Mouse (Mus musculus): Measurements from ENCODE around the gene R3hcc1l.
A peak's percentile ranks its signal among the peaks of the same experiment; 100 is the strongest.

- peak; percentile 16; the same call in 1 of the 2 replicates for TF ChIP-seq CTCF (IDR thresholded peaks at IDR 0.05; ENCODE audit: borderline replicate concordance, insufficient read depth, low read depth, low read length)
- peak; percentile 78; the same call in 1 of the 2 replicates for TF ChIP-seq POLR2A (IDR thresholded peaks at IDR 0.05; ENCODE audit: borderline replicate concordance, insufficient read depth, low read length)
Measured at GRCm38 (mm10) chr19:42518620-42519310, at the start of gene R3hcc1l.
